Mouse (Mus musculus): ENCODE data around the gene Ripor2. TPM values are rescaled to one million over a fixed set of nuclear protein-coding genes. Genes with fewer than 3 reads are reported as not detected.

Gene Ripor2
- polyA plus RNA-seq, 1 experiment from 2014 or later: 1.7 TPM

- H3K27me3 ChIP-seq: no peaks in the 10 kb centered on the region
- no peaks in the 10 kb centered on the region for H3K9me3 ChIP-seq
- H3K4me1 ChIP-seq (replicated peaks): peaks cover 11% of the 10 kb centered on the region; the same call in 1 of the 2 replicates
- H3K9ac ChIP-seq (replicated peaks): no peak overlapping the region
- no peak overlapping the region for H3K4me2 ChIP-seq
- peak overlapping the region; percentile 77 for H3K27ac ChIP-seq
- WGBS: 74% methylated on average over 8 of the region's 8 CpGs
- no peaks in the 10 kb centered on the region for H3K36me3 ChIP-seq
- no peak overlapping the region for H3K4me3 ChIP-seq (replicated peaks)
- no peak for ATAC-seq (ENCODE audit: insufficient number of reproducible peaks, insufficient read depth, low FRiP score, low TSS enrichment, low read depth)
Measured at GRCm38 (mm10) chr13:24565230-24565949, 16.6 kb upstream of the Ripor2 start.

GRCm38 (mm10) chr13:24565950-24566320, 16.1 kb upstream of the Ripor2 start:
- Histone ChIP-seq H3K9ac (replicated peaks) (no peak overlapping the region), H3K27me3 (no peaks in the 10 kb centered on the region), H3K36me3 (no peaks in the 10 kb centered on the region), H3K9me3 (no peaks in the 10 kb centered on the region), H3K4me3 (replicated peaks) (no peak overlapping the region), H3K4me1 (replicated peaks) (peaks cover 11% of the 10 kb centered on the region; the same call in 1 of the 2 replicates), H3K4me2 (no peak overlapping the region), H3K27ac (peak overlapping the region; percentile 77)
- 57% methylated on average over 3 of the region's 3 CpGs for WGBS
- peak; percentile 56; the same call in 1 of the 2 replicates for ATAC-seq (ENCODE audit: insufficient number of reproducible peaks, insufficient read depth, low FRiP score, low TSS enrichment, low read depth)

GRCm38 (mm10) chr13:24567176-24567811, 14.7 kb upstream of the Ripor2 start:
- ATAC-seq (ENCODE audit: insufficient number of reproducible peaks, insufficient read depth, low FRiP score, low TSS enrichment, low read depth): no peak
- Histone ChIP-seq H3K4me2 (no peak overlapping the region), H3K9me3 (no peaks in the 10 kb centered on the region), H3K27me3 (no peaks in the 10 kb centered on the region), H3K4me3 (replicated peaks) (no peak overlapping the region), H3K9ac (replicated peaks) (no peak overlapping the region), H3K36me3 (no peaks in the 10 kb centered on the region), H3K4me1 (replicated peaks) (peaks cover 11% of the 10 kb centered on the region; the same call in 1 of the 2 replicates), H3K27ac (no peak overlapping the region)
- WGBS: 85% methylated on average over 11 of the region's 11 CpGs

- Histone ChIP-seq H3K4me2 (no peak overlapping the region), H3K27me3 (no peaks in the 10 kb centered on the region), H3K27ac (no peak overlapping the region), H3K36me3 (no peaks in the 10 kb centered on the region), H3K9ac (replicated peaks) (no peak overlapping the region), H3K4me1 (replicated peaks) (peaks cover 11% of the 10 kb centered on the region; the same call in 1 of the 2 replicates), H3K9me3 (no peaks in the 10 kb centered on the region), H3K4me3 (replicated peaks) (no peak overlapping the region)
- WGBS: 75% methylated on average over 4 of the region's 4 CpGs
- no peak for ATAC-seq (ENCODE audit: insufficient number of reproducible peaks, insufficient read depth, low FRiP score, low TSS enrichment, low read depth)
Measured at GRCm38 (mm10) chr13:24569066-24569465, 12.9 kb upstream of the Ripor2 start.

GRCm38 (mm10) chr13:24570716-24571115, 11.3 kb upstream of the Ripor2 start:
- 41% methylated on average over 2 of the region's 2 CpGs for WGBS
- Histone ChIP-seq H3K9ac (replicated peaks) (no peak overlapping the region), H3K4me1 (replicated peaks) (peaks cover 7% of the 10 kb centered on the region; the same call in 1 of the 2 replicates), H3K27me3 (no peaks in the 10 kb centered on the region), H3K9me3 (no peaks in the 10 kb centered on the region), H3K36me3 (no peaks in the 10 kb centered on the region), H3K4me3 (replicated peaks) (no peak overlapping the region), H3K27ac (no peak overlapping the region), H3K4me2 (no peak overlapping the region)
- ATAC-seq (ENCODE audit: insufficient number of reproducible peaks, insufficient read depth, low FRiP score, low TSS enrichment, low read depth): no peak

- Histone ChIP-seq H3K4me2 (no peak overlapping the region), H3K27me3 (no peaks in the 10 kb centered on the region), H3K9ac (replicated peaks) (no peak overlapping the region), H3K4me1 (replicated peaks) (peaks cover 8% of the 10 kb centered on the region), H3K36me3 (no peaks in the 10 kb centered on the region), H3K27ac (no peak overlapping the region), H3K4me3 (replicated peaks) (no peak overlapping the region), H3K9me3 (no peaks in the 10 kb centered on the region)
- no peak for ATAC-seq (ENCODE audit: insufficient number of reproducible peaks, insufficient read depth, low FRiP score, low TSS enrichment, low read depth)
- 88% methylated on average over 6 of the region's 6 CpGs for WGBS
Measured at GRCm38 (mm10) chr13:24571906-24572305, 10.1 kb upstream of the Ripor2 start.

- no peak overlapping the region for H3K27ac ChIP-seq
- H3K4me1 ChIP-seq (replicated peaks): peaks cover 8% of the 10 kb centered on the region
- H3K36me3 ChIP-seq: no peaks in the 10 kb centered on the region
- no peak overlapping the region for H3K4me3 ChIP-seq (replicated peaks)
- no peak overlapping the region for H3K9ac ChIP-seq (replicated peaks)
- no peak overlapping the region for H3K4me2 ChIP-seq
- ATAC-seq (ENCODE audit: insufficient number of reproducible peaks, insufficient read depth, low FRiP score, low TSS enrichment, low read depth): no peak
- H3K9me3 ChIP-seq: no peaks in the 10 kb centered on the region
- WGBS: 85% methylated on average over 3 of the region's 3 CpGs
- H3K27me3 ChIP-seq: no peaks in the 10 kb centered on the region
Measured at GRCm38 (mm10) chr13:24575126-24575525, 6.9 kb upstream of the Ripor2 start.

- H3K4me2 ChIP-seq: no peak overlapping the region; the same call in 1 of the 2 replicates
Measured at GRCm38 (mm10) chr13:24576338-24577119, 5.5 kb upstream of the Ripor2 start.

GRCm38 (mm10) chr13:24578317-24578716, 3.7 kb upstream of the Ripor2 start:
- Histone ChIP-seq H3K9me3 (no peaks in the 10 kb centered on the region), H3K27me3 (0 out of 2 replicates have a peak, but pooled peaks cover 5% of the 10 kb centered on the region), H3K9ac (replicated peaks) (no peak overlapping the region), H3K27ac (no peak overlapping the region), H3K4me3 (replicated peaks) (no peak overlapping the region), H3K4me2 (no peak overlapping the region), H3K4me1 (replicated peaks) (peaks cover 8% of the 10 kb centered on the region), H3K36me3 (no peaks in the 10 kb centered on the region)
- ATAC-seq (ENCODE audit: insufficient number of reproducible peaks, insufficient read depth, low FRiP score, low TSS enrichment, low read depth): no peak

More at GRCm38 (mm10) chr13:24576338-24577119, 5.5 kb upstream of the Ripor2 start:
- Histone ChIP-seq H3K4me1 (replicated peaks) (peaks cover 8% of the 10 kb centered on the region), H3K9ac (replicated peaks) (no peak overlapping the region), H3K27ac (no peak overlapping the region), H3K9me3 (no peaks in the 10 kb centered on the region), H3K27me3 (0 out of 2 replicates have a peak, but pooled peaks cover 5% of the 10 kb centered on the region), H3K4me3 (replicated peaks) (no peak overlapping the region), H3K36me3 (no peaks in the 10 kb centered on the region)
- 48% methylated on average over 11 of the region's 11 CpGs for WGBS
- peak; percentile 68 for ATAC-seq (ENCODE audit: insufficient number of reproducible peaks, insufficient read depth, low FRiP score, low TSS enrichment, low read depth)

GRCm38 (mm10) chr13:24580759-24581158, 1.2 kb upstream of the Ripor2 start:
- H3K27me3 ChIP-seq: peaks cover 14% of the 10 kb centered on the region
- H3K4me3 ChIP-seq (replicated peaks): no peak overlapping the region
- no peak overlapping the region for H3K27ac ChIP-seq
- no peak overlapping the region for H3K4me2 ChIP-seq
- ATAC-seq (ENCODE audit: insufficient number of reproducible peaks, insufficient read depth, low FRiP score, low TSS enrichment, low read depth): no peak
- no peaks in the 10 kb centered on the region for H3K9me3 ChIP-seq
- peaks cover 8% of the 10 kb centered on the region for H3K4me1 ChIP-seq (replicated peaks)
- H3K9ac ChIP-seq (replicated peaks): no peak overlapping the region
- no peaks in the 10 kb centered on the region for H3K36me3 ChIP-seq
- whole genome bisulfite sequencing: 82% methylated on average over 8 of the region's 8 CpGs

- H3K4me2 ChIP-seq: no peak overlapping the region
- WGBS: 88% methylated on average over 5 of the region's 5 CpGs
- H3K9me3 ChIP-seq: no peaks in the 10 kb centered on the region
- ATAC-seq (ENCODE audit: insufficient number of reproducible peaks, insufficient read depth, low FRiP score, low TSS enrichment, low read depth): no peak
- no peaks in the 10 kb centered on the region for H3K36me3 ChIP-seq
- peaks cover 14% of the 10 kb centered on the region for H3K27me3 ChIP-seq
- H3K4me1 ChIP-seq (replicated peaks): no peaks in the 10 kb centered on the region
- H3K27ac ChIP-seq: no peak overlapping the region
- H3K4me3 ChIP-seq (replicated peaks): no peak overlapping the region
- H3K9ac ChIP-seq (replicated peaks): no peak overlapping the region
Measured at GRCm38 (mm10) chr13:24584403-24584802, 2.4 kb downstream of the Ripor2 start.
